Mouse (Mus musculus): Measurements from ENCODE around the gene Nhsl1. TPM values are rescaled to one million over a fixed set of nuclear protein-coding genes. Genes with fewer than 3 reads are reported as not detected.
A peak's percentile ranks its signal among the peaks of the same experiment; 100 is the strongest.

The Nhsl1 gene
- polyA plus RNA-seq, 1 experiment from 2014 or later: 7.9 TPM

DNA sequence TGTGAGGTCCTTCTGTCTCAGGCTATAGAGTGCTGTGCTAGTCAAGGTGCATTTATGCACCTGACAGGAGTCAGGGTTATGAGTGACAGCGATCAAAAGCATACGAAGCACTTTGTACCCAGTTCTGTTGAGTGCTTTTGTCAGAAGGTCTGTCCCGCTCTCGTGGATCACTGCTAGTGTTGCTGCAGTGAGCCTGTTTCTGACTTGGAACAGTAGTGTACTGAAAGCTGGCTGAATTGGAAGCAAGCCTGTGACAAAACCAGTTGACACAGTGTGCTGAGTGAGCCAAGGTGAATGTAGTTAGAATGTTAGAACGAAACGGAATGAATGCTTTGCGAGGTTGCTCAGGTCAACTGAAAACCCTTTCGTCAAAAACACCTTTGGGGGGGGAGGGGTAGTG lies 82.2 kb downstream of the Nhsl1 start:
- Histone ChIP-seq H3K9me3 (no peaks in the 10 kb centered on the region), H3K4me3 (replicated peaks) (no peak overlapping the region), H3K9ac (replicated peaks) (no peak overlapping the region), H3K27ac (no peak overlapping the region), H3K27me3 (no peaks in the 10 kb centered on the region), H3K36me3 (no peaks in the 10 kb centered on the region), H3K4me1 (replicated peaks) (0 out of 2 replicates have a peak, but pooled peaks cover 6% of the 10 kb centered on the region), H3K4me2 (no peak overlapping the region)
- 85% methylated on average over 8 of the region's 8 CpGs for WGBS
- ATAC-seq (ENCODE audit: insufficient number of reproducible peaks, insufficient read depth, low FRiP score, low TSS enrichment, low read depth): no peak

DNA sequence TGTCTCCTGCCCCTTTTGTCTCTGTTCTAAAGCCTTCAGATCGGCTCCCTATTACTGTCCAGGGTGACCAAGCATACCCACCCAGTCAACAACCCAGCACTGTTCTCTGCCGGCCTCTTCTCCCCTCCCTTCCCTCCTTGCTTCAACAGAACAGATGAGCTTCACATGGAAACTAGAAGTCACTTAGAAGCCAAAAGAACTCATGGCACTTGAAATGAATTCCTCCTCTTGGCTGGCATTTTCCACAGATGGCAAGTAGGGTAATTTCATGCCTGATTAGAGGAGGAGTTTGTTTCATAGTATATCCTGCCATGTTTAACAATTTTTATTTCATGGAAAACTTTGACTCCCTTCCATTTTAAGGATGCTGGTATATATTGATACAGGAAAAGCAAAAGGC lies 85.2 kb downstream of the Nhsl1 start:
- no peak for ATAC-seq (ENCODE audit: insufficient number of reproducible peaks, insufficient read depth, low FRiP score, low TSS enrichment, low read depth)
- H3K9me3 ChIP-seq: no peaks in the 10 kb centered on the region
- H3K4me1 ChIP-seq (replicated peaks): peaks cover 19% of the 10 kb centered on the region
- H3K4me3 ChIP-seq (replicated peaks): no peak overlapping the region
- H3K27me3 ChIP-seq: no peaks in the 10 kb centered on the region
- no peak overlapping the region for H3K4me2 ChIP-seq
- H3K9ac ChIP-seq (replicated peaks): no peak overlapping the region
- no peak overlapping the region for H3K27ac ChIP-seq
- no peaks in the 10 kb centered on the region for H3K36me3 ChIP-seq
- 66% methylated on average over 2 of the region's 2 CpGs for WGBS

DNA sequence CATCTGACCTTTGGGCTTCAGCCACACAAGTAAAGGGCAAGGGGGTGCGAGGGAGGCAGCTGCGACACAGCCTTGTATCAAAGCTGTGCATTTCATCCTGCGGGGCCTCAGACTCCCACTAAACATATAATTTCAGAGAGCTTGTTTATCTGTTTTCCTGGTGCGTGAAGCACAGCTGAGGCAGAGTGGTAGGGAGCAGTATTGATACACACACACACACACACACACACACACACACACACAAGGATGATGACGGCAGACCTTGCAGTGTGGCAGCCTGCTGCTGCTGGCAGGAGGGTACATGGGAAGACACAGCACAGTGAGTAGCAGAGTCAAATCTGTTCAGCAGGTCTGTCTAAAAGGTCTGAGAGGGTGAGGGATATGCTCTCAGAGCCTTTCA lies 85.9 kb downstream of the Nhsl1 start:
- 82% methylated on average over 5 of the region's 5 CpGs for WGBS
- no peak for ATAC-seq (ENCODE audit: insufficient number of reproducible peaks, insufficient read depth, low FRiP score, low TSS enrichment, low read depth)
- Histone ChIP-seq H3K9ac (replicated peaks) (no peak overlapping the region), H3K27me3 (no peaks in the 10 kb centered on the region), H3K36me3 (no peaks in the 10 kb centered on the region), H3K27ac (no peak overlapping the region), H3K9me3 (no peaks in the 10 kb centered on the region), H3K4me1 (replicated peaks) (peaks cover 26% of the 10 kb centered on the region), H3K4me3 (replicated peaks) (no peak overlapping the region), H3K4me2 (no peak overlapping the region)

DNA sequence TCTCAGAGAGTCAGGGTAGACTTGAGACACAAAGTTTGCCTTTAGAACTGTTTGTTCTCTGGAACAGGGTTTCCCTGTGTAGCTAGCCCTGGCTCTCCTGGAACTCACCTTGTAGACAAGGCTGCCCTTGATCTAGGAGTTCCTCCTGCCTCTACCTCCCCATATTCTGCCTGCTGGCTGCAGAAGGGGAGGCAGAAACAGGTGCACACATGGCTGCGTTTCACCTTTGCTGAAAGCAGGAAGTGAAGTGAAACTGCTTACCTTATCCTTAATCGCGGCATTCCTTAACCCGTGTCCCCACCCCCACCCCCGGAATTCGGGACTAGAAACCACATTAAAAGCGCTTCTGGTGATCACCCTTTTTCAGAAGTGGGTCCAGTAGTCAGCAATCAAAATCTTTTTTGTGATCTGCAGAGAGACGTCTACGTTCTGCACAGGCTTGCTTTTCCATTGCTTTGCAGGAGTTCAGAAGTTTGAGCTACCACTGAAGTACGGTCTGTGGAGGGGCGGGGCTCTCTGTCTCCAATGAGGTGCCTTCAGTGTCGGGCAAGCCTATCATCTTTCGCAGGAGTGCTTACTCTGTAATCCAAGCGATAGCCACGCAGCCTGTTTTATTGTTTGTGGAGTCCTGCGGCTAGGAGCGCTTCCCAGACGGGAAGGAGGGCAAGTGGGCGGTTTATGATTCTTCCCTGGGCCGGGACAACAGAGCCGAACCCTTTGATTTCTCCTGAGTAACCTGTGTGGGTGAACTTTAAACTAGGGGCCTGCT lies 88.5 kb downstream of the Nhsl1 start:
- Histone ChIP-seq H3K9ac (replicated peaks) (peak overlapping the region; percentile 65), H3K27ac (peak overlapping the region; percentile 42; the same call in 1 of the 2 replicates), H3K36me3 (no peaks in the 10 kb centered on the region), H3K27me3 (no peaks in the 10 kb centered on the region), H3K4me1 (replicated peaks) (peaks cover 35% of the 10 kb centered on the region), H3K4me2 (peak overlapping the region; percentile 78), H3K4me3 (replicated peaks) (peak overlapping the region; percentile 46), H3K9me3 (no peaks in the 10 kb centered on the region)
- WGBS: under 1% methylated on average over 21 of the region's 21 CpGs
- peak; percentile 90 for ATAC-seq (ENCODE audit: insufficient number of reproducible peaks, insufficient read depth, low FRiP score, low TSS enrichment, low read depth)

DNA sequence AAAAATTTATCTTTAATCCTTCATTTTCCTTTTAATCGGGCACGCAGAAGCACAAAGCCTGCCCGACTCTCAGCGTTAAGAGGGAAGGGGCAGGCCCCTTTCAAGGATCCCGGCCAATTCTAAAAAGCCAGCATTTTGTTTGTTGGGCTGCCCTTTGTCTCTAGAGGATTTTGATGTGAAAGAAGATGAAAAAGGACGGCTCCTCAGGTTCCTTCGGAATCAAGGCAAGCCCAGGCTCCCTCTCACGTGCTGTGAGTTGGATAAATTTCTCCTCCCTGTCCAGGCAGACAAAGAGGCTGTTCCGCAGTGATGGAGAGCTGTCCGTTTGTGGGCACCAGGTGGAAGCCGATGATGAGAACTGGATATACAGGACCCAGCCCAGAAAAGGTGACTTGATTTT lies 89.3 kb downstream of the Nhsl1 start:
- H3K9me3 ChIP-seq: no peaks in the 10 kb centered on the region

DNA sequence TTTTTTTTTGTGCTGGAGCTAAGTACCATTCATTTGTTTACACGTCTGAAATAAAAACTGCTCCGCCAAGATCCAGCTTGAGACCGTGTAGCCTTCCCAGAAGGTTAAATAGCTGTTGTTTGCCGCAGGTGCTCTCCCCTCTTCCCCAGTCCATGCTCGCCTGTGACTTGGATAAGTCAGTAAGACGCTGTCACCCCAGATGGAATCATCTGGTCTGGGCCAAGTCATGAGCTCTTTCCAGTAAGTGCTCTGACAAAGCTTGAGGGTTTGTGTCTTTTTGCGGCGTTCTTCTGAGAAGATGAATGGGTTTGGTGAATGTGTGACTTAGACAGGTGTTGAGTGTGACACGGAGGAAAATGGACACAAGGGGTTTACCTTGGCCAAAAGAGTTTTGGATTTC lies 89.8 kb downstream of the Nhsl1 start:
- H3K9ac ChIP-seq (replicated peaks): peak overlapping the region; percentile 65
- no peak for ATAC-seq (ENCODE audit: insufficient number of reproducible peaks, insufficient read depth, low FRiP score, low TSS enrichment, low read depth)
- H3K4me3 ChIP-seq (replicated peaks): peak overlapping the region; percentile 46
- peak overlapping the region; percentile 78 for H3K4me2 ChIP-seq
- peaks cover 35% of the 10 kb centered on the region for H3K4me1 ChIP-seq (replicated peaks)
- no peaks in the 10 kb centered on the region for H3K27me3 ChIP-seq
- H3K9me3 ChIP-seq: no peaks in the 10 kb centered on the region
- H3K36me3 ChIP-seq: no peaks in the 10 kb centered on the region
- no peak overlapping the region for H3K27ac ChIP-seq
- 39% methylated on average over 9 of the region's 9 CpGs for WGBS

More for the DNA sequence above, 89.3 kb downstream of the Nhsl1 start:
- WGBS: 13% methylated on average over 11 of the region's 11 CpGs
- Histone ChIP-seq H3K9ac (replicated peaks) (peak overlapping the region; percentile 65), H3K27ac (0 out of 2 replicates have a peak overlapping the region, but pooled peaks have one; percentile 41), H3K4me1 (replicated peaks) (peaks cover 35% of the 10 kb centered on the region), H3K36me3 (no peaks in the 10 kb centered on the region), H3K4me3 (replicated peaks) (peak overlapping the region; percentile 46), H3K4me2 (peak overlapping the region; percentile 78), H3K27me3 (no peaks in the 10 kb centered on the region)
- no peak for ATAC-seq (ENCODE audit: insufficient number of reproducible peaks, insufficient read depth, low FRiP score, low TSS enrichment, low read depth)

DNA sequence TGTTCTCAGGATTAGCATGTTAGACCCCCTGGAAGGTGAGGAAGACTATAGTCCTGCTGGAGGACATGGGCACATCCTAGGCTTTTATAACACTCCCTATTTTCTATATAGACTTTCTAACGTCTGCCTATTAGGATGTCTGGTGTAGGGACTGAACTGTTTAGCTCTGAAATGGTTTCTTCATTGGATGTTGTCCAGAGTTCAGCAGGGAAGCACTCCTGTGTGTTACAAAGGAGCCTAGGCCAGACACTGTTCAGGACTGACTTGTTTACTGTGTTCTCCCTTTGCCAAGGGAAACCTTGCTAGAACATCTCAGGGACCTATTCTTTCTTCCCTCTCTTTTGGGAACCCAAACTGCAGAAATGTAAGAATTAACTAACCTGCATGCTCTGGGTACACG lies 90.3 kb downstream of the Nhsl1 start:
- Histone ChIP-seq H3K4me1 (replicated peaks) (peaks cover 35% of the 10 kb centered on the region), H3K36me3 (no peaks in the 10 kb centered on the region), H3K4me3 (replicated peaks) (peak overlapping the region; percentile 46), H3K27ac (no peak overlapping the region), H3K27me3 (no peaks in the 10 kb centered on the region), H3K9me3 (no peaks in the 10 kb centered on the region), H3K9ac (replicated peaks) (peak overlapping the region; percentile 24; the same call in 1 of the 2 replicates), H3K4me2 (peak overlapping the region; percentile 78)
- 52% methylated on average over 2 of the region's 2 CpGs for WGBS
- ATAC-seq (ENCODE audit: insufficient number of reproducible peaks, insufficient read depth, low FRiP score, low TSS enrichment, low read depth): no peak

DNA sequence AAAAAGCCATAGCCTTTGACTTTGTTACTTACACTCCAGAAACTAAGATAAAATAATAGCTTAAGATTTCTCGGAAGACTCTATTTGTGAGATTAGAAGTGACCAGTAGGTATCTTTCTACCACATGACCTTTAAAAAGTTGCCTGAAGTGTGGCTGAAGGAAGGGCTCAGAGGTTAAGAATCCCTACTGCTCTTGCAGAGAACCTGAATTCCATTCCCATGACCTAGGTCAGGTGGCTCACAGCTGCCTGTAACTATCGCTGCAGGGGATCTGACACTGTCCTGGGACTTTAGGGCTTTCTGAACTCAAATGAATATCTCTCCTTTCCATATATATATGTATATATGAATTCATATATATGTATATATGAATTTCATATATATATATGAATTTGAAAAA lies 92.5 kb downstream of the Nhsl1 start:
- Histone ChIP-seq H3K36me3 (no peaks in the 10 kb centered on the region), H3K9ac (replicated peaks) (no peak overlapping the region), H3K27me3 (no peaks in the 10 kb centered on the region), H3K9me3 (no peaks in the 10 kb centered on the region), H3K27ac (no peak overlapping the region), H3K4me1 (replicated peaks) (peaks cover 35% of the 10 kb centered on the region), H3K4me3 (replicated peaks) (no peak overlapping the region), H3K4me2 (no peak overlapping the region)
- ATAC-seq (ENCODE audit: insufficient number of reproducible peaks, insufficient read depth, low FRiP score, low TSS enrichment, low read depth): no peak
- WGBS: 71% methylated on average over 2 of the region's 2 CpGs

DNA sequence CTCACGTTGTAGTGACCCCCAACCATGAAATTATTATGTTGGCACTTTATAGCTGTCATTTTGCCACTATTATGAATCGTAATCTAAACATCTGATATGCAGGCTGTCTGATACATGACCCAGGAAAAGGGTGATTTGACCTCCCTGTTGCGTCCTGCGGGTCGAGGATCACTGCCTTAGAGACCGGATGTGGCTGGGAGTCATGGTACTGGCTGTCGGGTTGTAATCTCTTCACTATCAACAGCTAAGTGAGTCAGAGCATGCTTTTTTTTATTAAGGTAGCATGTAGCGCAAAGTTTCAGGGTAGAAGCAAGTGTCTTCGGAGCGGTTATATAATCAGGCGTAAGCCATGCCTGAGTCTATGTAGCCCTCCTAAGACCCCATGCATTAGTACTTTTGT lies 97.2 kb downstream of the Nhsl1 start:
- H3K9ac ChIP-seq (replicated peaks): no peak overlapping the region
- H3K4me2 ChIP-seq: no peak overlapping the region
- no peaks in the 10 kb centered on the region for H3K36me3 ChIP-seq
- peaks cover 31% of the 10 kb centered on the region for H3K4me1 ChIP-seq (replicated peaks)
- H3K4me3 ChIP-seq (replicated peaks): no peak overlapping the region
- H3K9me3 ChIP-seq: no peaks in the 10 kb centered on the region
- H3K27me3 ChIP-seq: no peaks in the 10 kb centered on the region
- no peak for ATAC-seq (ENCODE audit: insufficient number of reproducible peaks, insufficient read depth, low FRiP score, low TSS enrichment, low read depth)
- 92% methylated on average over 11 of the region's 11 CpGs for WGBS
- no peak overlapping the region for H3K27ac ChIP-seq

DNA sequence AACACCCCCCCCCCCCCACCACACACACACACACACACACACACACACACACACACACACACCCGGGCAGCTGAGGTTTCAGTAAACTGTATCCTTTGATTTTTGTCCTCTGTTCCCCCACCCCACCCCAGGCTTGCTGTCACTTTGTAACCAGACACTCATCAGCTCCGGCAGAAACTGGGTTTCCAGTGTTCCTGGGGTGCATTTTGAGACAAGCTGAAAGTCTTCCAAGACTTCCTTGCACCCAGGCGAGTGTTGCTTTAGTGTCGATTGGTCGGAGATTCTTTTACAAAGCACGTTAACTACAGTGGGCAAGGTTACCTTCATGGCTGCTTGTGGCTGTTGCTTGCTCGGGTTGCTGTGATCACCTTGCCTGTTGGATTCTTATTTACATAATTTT lies 99.4 kb downstream of the Nhsl1 start:
- Histone ChIP-seq H3K27me3 (no peaks in the 10 kb centered on the region), H3K9ac (replicated peaks) (no peak overlapping the region), H3K4me1 (replicated peaks) (peaks cover 27% of the 10 kb centered on the region), H3K27ac (no peak overlapping the region), H3K4me2 (peak overlapping the region; percentile 10; the same call in 1 of the 2 replicates), H3K36me3 (no peaks in the 10 kb centered on the region), H3K9me3 (no peaks in the 10 kb centered on the region), H3K4me3 (replicated peaks) (no peak overlapping the region)
- no peak for ATAC-seq (ENCODE audit: insufficient number of reproducible peaks, insufficient read depth, low FRiP score, low TSS enrichment, low read depth)
- WGBS: 28% methylated on average over 7 of the region's 7 CpGs

DNA sequence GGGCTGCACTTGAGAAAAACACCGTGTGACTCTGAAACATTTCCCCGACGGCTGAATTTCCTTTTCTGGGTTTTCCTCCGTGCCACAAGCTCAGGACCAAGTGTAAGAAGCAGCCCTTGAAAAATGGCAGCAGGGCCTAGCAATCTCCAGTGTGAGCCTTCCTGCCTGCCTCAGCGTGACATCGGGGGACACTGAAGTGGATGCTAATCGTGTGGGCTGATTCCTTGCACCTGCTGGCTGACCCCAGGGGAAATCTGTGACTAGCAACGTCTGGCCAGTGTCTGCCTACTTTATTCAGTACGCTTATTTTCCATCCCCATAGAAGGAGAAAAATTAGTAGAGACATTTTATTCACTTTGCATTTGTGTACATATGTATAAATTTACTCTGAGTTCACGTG lies 100.7 kb downstream of the Nhsl1 start:
- 74% methylated on average over 10 of the region's 10 CpGs for WGBS
- H3K4me1 ChIP-seq (replicated peaks): peaks cover 27% of the 10 kb centered on the region
- H3K27me3 ChIP-seq: no peaks in the 10 kb centered on the region
- no peak overlapping the region for H3K4me2 ChIP-seq
- no peak for ATAC-seq (ENCODE audit: insufficient number of reproducible peaks, insufficient read depth, low FRiP score, low TSS enrichment, low read depth)
- H3K36me3 ChIP-seq: no peaks in the 10 kb centered on the region
- H3K9me3 ChIP-seq: no peaks in the 10 kb centered on the region
- no peak overlapping the region for H3K4me3 ChIP-seq (replicated peaks)
- H3K27ac ChIP-seq: 0 out of 2 replicates have a peak overlapping the region, but pooled peaks have one; percentile 37
- H3K9ac ChIP-seq (replicated peaks): no peak overlapping the region

All from limb, embryonic 12.5 days (tissue).